In the genomic region with DNA sequence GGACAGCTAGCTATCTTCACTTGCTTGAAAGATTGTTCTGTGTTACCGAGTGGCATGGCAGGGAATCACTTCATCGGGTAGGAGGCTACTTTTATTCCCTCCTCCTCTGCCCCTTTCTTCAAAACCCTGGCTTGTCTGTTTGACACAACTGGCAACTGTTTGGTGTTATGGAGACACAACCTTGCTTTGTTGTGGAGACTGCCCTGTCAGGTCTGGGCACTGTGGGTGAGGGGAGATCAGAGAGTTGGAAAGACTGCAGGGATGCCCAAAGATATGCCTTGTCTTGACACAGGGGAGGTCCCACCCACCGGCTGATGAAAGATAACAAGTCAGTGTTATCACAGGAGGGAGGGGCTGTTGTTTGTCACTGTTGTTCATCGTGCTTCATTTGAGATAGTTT, we compare ENCODE assay signal across 24 mouse cellular contexts.
"Had no signal": no experiment of that assay in that cellular context is flagged by ENCODE, and none has a peak within 500 bp of the region (broad histone marks: within the 10 kb centered on the region; RNA-seq: fewer than 3 reads in every experiment).

No protein-coding gene starts in this region.

- H3K27me3 ChIP-seq: hindbrain, embryonic 15.5 days; intestine, embryonic 15.5 days had no signal

- DNase-seq: gastrocnemius, postnatal 14 days; gastrocnemius, postnatal 36 days; heart, adult 2 months; heart, postnatal 14 days; heart, postnatal 36 days; kidney, adult 18-20 months; kidney, adult 8-10 months; kidney, postnatal 10 days; kidney, postnatal 25 days; kidney, postnatal 4 days; liver; liver, embryonic 13.5 days had no signal

- H3K27ac ChIP-seq: heart, adult 2 months; heart, embryonic 13.5 days; heart, embryonic 15.5 days; hindbrain, embryonic 13.5 days; hindbrain, embryonic 15.5 days; hindbrain, postnatal 0 days; intestine, embryonic 15.5 days; layer of hippocampus, adult 2 months; left cerebral cortex, adult 2 months; limb, embryonic 10.5 days; limb, embryonic 12.5 days; liver, embryonic 13.5 days had no signal

- H3K36me3 ChIP-seq: heart, embryonic 13.5 days; heart, embryonic 15.5 days; hindbrain, embryonic 13.5 days; hindbrain, embryonic 15.5 days; intestine, embryonic 15.5 days; limb, embryonic 10.5 days; limb, embryonic 12.5 days; liver, embryonic 13.5 days had no signal

- H3K9me3 ChIP-seq: heart, embryonic 13.5 days; heart, embryonic 15.5 days; hindbrain, embryonic 13.5 days; hindbrain, embryonic 15.5 days; intestine, embryonic 15.5 days; limb, embryonic 10.5 days; limb, embryonic 12.5 days; liver, embryonic 13.5 days had no signal

- H3K4me3 ChIP-seq: heart, adult 2 months; heart, embryonic 13.5 days; heart, embryonic 15.5 days; hindbrain, embryonic 13.5 days; hindbrain, embryonic 15.5 days; intestine, embryonic 15.5 days; layer of hippocampus, adult 2 months; left cerebral cortex, adult 2 months; limb, embryonic 10.5 days; limb, embryonic 12.5 days; liver, embryonic 13.5 days had no signal

- H3K9ac ChIP-seq: heart, embryonic 13.5 days; heart, embryonic 15.5 days; hindbrain, embryonic 13.5 days; hindbrain, embryonic 15.5 days; intestine, embryonic 15.5 days; limb, embryonic 12.5 days; liver, embryonic 13.5 days had no signal

- H3K4me2 ChIP-seq: heart, embryonic 11.5 days; heart, embryonic 13.5 days; heart, embryonic 15.5 days; hindbrain, embryonic 13.5 days; hindbrain, embryonic 15.5 days; intestine, embryonic 15.5 days; limb, embryonic 12.5 days; liver, embryonic 11.5 days; liver, embryonic 13.5 days had no signal
